Comparison of ENCODE assay signal across 8 mouse cellular contexts in the genomic region with DNA sequence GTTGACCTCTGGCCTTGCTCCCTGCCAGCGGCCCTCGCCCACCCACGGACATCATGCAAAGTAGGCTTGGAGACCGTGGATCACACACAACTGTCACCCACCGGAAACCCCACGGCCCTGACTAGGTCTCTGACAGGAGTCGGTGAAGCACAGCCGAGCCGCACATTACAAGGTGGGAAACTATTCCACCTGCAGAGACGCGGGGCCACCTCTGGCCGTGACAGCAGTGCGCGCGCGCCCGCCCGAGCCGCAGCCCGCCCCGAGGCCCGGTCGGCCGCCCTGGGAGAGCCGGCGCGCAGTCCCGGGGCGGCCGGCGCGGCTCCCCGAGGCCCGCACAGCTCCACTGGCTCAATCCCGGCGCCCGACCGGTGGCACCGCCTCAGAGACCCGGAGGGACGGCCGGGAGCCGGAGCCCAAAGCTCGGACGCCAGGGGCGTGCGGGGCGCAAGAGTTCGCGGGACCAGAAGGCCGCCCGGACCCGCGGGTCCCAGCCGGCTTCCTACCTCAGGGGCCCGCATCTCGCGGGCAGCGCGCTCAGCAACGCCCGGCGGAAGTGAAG. TPM values are rescaled to one million over a fixed set of nuclear protein-coding genes. Genes with fewer than 3 reads are reported as not detected.
DNase-seq lines count a peak whose midpoint lies in the region; ATAC-seq and TF ChIP-seq lines count a peak whose summit lies in the region.
"Not testable (repeated sequence)": the region's sequence is repeated elsewhere in the genome, so short reads cannot be mapped to it uniquely, and the experiment has no call there.

No protein-coding gene starts in this region.

- 0 out of 2 replicates have a peak, but pooled peaks have one; percentile 16 for ATAC-seq in common myeloid progenitor, adult 5-6 weeks (replicated peaks; ENCODE audit: low read depth, poor library complexity, severe bottlenecking)
- ATAC-seq in intestine, embryonic 15.5 days, result peak; percentile 79
- ATAC-seq in limb, embryonic 13.5 days (ENCODE audit: low FRiP score, low read depth), result peak; percentile 45; the same call in 1 of the 2 replicates
- peak; percentile 35 for ATAC-seq in megakaryocyte progenitor cell, adult 5-6 weeks (replicated peaks; ENCODE audit: poor library complexity)

- not testable (repeated sequence) for H3K27ac ChIP-seq in MEL (ENCODE audit: control insufficient read depth, low read depth, low read length); limb, embryonic 13.5 days
- peak overlapping the region; percentile 97 for H3K27ac ChIP-seq in gastrocnemius, adult 2 months
- 0 out of 2 replicates have a peak overlapping the region, but pooled peaks have one; percentile 22 for H3K27ac ChIP-seq in intestine, embryonic 15.5 days

- H3K9ac ChIP-seq in MEL (ENCODE audit: control insufficient read depth, low read depth, low read length, poor library complexity, severe bottlenecking), result peak overlapping the region; percentile 89
- peak overlapping the region; percentile 50 for H3K9ac ChIP-seq in intestine, embryonic 15.5 days
- peak overlapping the region; percentile 73 for H3K9ac ChIP-seq in limb, embryonic 13.5 days

- H3K9me3 ChIP-seq in MEL (replicated peaks; ENCODE audit: insufficient read depth, low read length); intestine, embryonic 15.5 days; limb, embryonic 13.5 days: not testable (repeated sequence)

- intact Hi-C loops in gastrocnemius, adult 2 months (cut with DNase I), result not testable (repeated sequence)

- H3K4me3 ChIP-seq in MEL (ENCODE audit: control insufficient read depth in 1 of 2, insufficient read depth in 1 of 2, low read depth in 2 of 2, low read length in 2 of 2), result peak overlapping the region; percentile 87 to 96
- peak overlapping the region; percentile 97 for H3K4me3 ChIP-seq in gastrocnemius, adult 2 months
- H3K4me3 ChIP-seq in intestine, embryonic 15.5 days (replicated peaks), result peak overlapping the region; percentile 68
- peak overlapping the region; percentile 67 for H3K4me3 ChIP-seq in limb, embryonic 13.5 days

- peak; percentile 37 for DNase-seq in MEL (ENCODE audit: low read depth, low spot score)
- peak; percentile 47 for DNase-seq in gastrocnemius, adult 2 months
- peak; percentile 19 for DNase-seq in retina, postnatal 1 day
- DNase-seq in urinary bladder, postnatal 25 days (ENCODE audit: low spot score), result peak; percentile 14

- H3K4me2 ChIP-seq in intestine, embryonic 15.5 days (replicated peaks), result peak overlapping the region; percentile 80
- peak overlapping the region; percentile 81 for H3K4me2 ChIP-seq in limb, embryonic 13.5 days (replicated peaks)

- TF ChIP-seq CTCF in MEL (IDR thresholded peaks at IDR 0.05 in 2 of 3, conservative IDR thresholded peaks at IDR 0.05 in 1 of 3; ENCODE audit: control insufficient read depth in 1 of 3, insufficient read depth in 1 of 3, low read depth in 2 of 3, low read length in 3 of 3, poor library complexity in 1 of 3, severe bottlenecking in 1 of 3); gastrocnemius, adult 2 months (IDR thresholded peaks at IDR 0.05): not testable (repeated sequence)

- not testable (repeated sequence) for TF ChIP-seq POLR2A in MEL (IDR thresholded peaks at IDR 0.05; ENCODE audit: control insufficient read depth in 1 of 2, insufficient read depth in 1 of 2, low read depth in 1 of 2, low read length in 2 of 2, poor library complexity in 1 of 2)

- not testable (repeated sequence) for TF ChIP-seq RAD21 in MEL (IDR thresholded peaks at IDR 0.05; ENCODE audit: low read depth, low read length)

- peaks cover 0 to 16% of the 10 kb centered on the region in 2 experiments; a peak in 2 of 4 replicates for H3K36me3 ChIP-seq in MEL (ENCODE audit: control insufficient read depth in 1 of 2, insufficient read depth in 2 of 2, low read length in 2 of 2)
- not testable (repeated sequence) for H3K36me3 ChIP-seq in intestine, embryonic 15.5 days; limb, embryonic 13.5 days

- not testable (repeated sequence) for TF ChIP-seq EP300 in MEL (IDR thresholded peaks at IDR 0.05; ENCODE audit: low read depth in 1 of 2, low read length in 2 of 2)

- WGBS in intestine, embryonic 15.5 days, result under 1% methylated on average over 57 of the region's 63 CpGs
- under 1% methylated on average over 52 of the region's 63 CpGs for WGBS in limb, embryonic 13.5 days

- H3K79me2 ChIP-seq in MEL (ENCODE audit: control insufficient read depth, insufficient read depth, low read length, poor library complexity), result peaks cover 10% of the 10 kb centered on the region

- H3K27me3 ChIP-seq in MEL (ENCODE audit: control insufficient read depth in 1 of 2, insufficient read depth in 2 of 2, low read length in 2 of 2); intestine, embryonic 15.5 days (replicated peaks); limb, embryonic 13.5 days: not testable (repeated sequence)

- H3K4me1 ChIP-seq in MEL (ENCODE audit: control insufficient read depth in 1 of 2, insufficient read depth in 2 of 2, low read length in 2 of 2), result peaks cover 1 to 14% of the 10 kb centered on the region in 2 experiments; a peak in 3 of 4 replicates
- not testable (repeated sequence) for H3K4me1 ChIP-seq in intestine, embryonic 15.5 days (replicated peaks)
- H3K4me1 ChIP-seq in limb, embryonic 13.5 days, result peaks cover 14% of the 10 kb centered on the region; the same call in 1 of the 2 replicates

TF ChIP-seq in MEL, 35 proteins besides CTCF, POLR2A, EP300 and RAD21:
- TF ChIP-seq UBTF (IDR thresholded peaks at IDR 0.05; ENCODE audit: borderline replicate concordance, insufficient read depth, low read depth, low read length) (peak; percentile 44; the same call in 1 of the 2 replicates), MXI1 (IDR thresholded peaks at IDR 0.05; ENCODE audit: low read depth, low read length) (peak; percentile 37; the same call in 1 of the 2 replicates), SIN3A (IDR thresholded peaks at IDR 0.05; ENCODE audit: low read length) (0 out of 2 replicates have a peak, but pooled peaks have one; percentile 10)

RNA-seq across cellular contexts. Expression of gene Pdpr, which starts 50.5 kb away (rescaled TPM):
- total RNA-seq in MEL (2012; rRNA removed), result 13.0 and 13.5 TPM in 2 replicates
- 10 to 100 TPM in 1 of 2 experiments, not detected in 1; 13.4 TPM for polyA plus RNA-seq in MEL (2012; ENCODE audit: insufficient read depth in 1 of 2, insufficient read length in 2 of 2, low read depth in 1 of 2, low replicate concordance in 2 of 2, missing spikeins in 1 of 2)
- total RNA-seq in common myeloid progenitor, adult 5-6 weeks (2017), result 24.8 and 24.9 TPM in 2 replicates
- total RNA-seq in gastrocnemius, adult 2 months (2021), result 100 to 1,000 TPM; 111 to 130 TPM
- 9.5 and 10.1 TPM in 2 replicates for polyA plus RNA-seq in intestine, embryonic 15.5 days (2015; fragmentation: Nextera tagmentation; extraction: Ambion mirVana)
- 11.4 and 12.8 TPM in 2 replicates for polyA plus RNA-seq in limb, embryonic 13.5 days (2015; fragmentation: Nextera tagmentation; extraction: Ambion mirVana)
- total RNA-seq in megakaryocyte progenitor cell, adult 5-6 weeks (2015), result 9.7 and 10.7 TPM in 2 replicates
- 15.0 and 22.2 TPM in 2 replicates for total RNA-seq in megakaryocyte progenitor cell, adult 5-6 weeks (2017)

RNA-seq across cellular contexts. Expression of gene Clec18a, which starts 52.8 kb away (rescaled TPM):
- not detected in 2 replicates for total RNA-seq in MEL (2012; rRNA removed)
- not detected for polyA plus RNA-seq in MEL (2012; ENCODE audit: insufficient read depth in 1 of 2, insufficient read length in 2 of 2, low read depth in 1 of 2, low replicate concordance in 2 of 2, missing spikeins in 1 of 2)
- total RNA-seq in common myeloid progenitor, adult 5-6 weeks (2017), result 0.27 TPM in 1 of 2 replicates, not detected in the other
- 1 to 10 TPM in 1 of 2 experiments, under 1 TPM in 1; 0.36 to 1.1 TPM for total RNA-seq in gastrocnemius, adult 2 months (2021)
- polyA plus RNA-seq in intestine, embryonic 15.5 days (2015; fragmentation: Nextera tagmentation; extraction: Ambion mirVana), result 0.13 and 0.32 TPM in 2 replicates
- polyA plus RNA-seq in limb, embryonic 13.5 days (2015; fragmentation: Nextera tagmentation; extraction: Ambion mirVana), result not detected in 2 replicates
- total RNA-seq in megakaryocyte progenitor cell, adult 5-6 weeks (2015), result not detected in 2 replicates
- not detected in 2 replicates for total RNA-seq in megakaryocyte progenitor cell, adult 5-6 weeks (2017)

Comparison
In these comparisons a context has a peak if more than half of its experiments do, and no peak if none do; other contexts are left out.
1. ATAC-seq: peak in every context shown above with its lines; median percentile 79 in intestine, embryonic 15.5 days; 45 in limb, embryonic 13.5 days; 35 in megakaryocyte progenitor cell, adult 5-6 weeks; 16 in common myeloid progenitor, adult 5-6 weeks.